Mouse (Mus musculus): ENCODE results near the gene Krt79. TPM values are rescaled to one million over a fixed set of nuclear protein-coding genes. Genes with fewer than 3 reads are reported as not detected.

The Krt79 gene
- 0.40 and 0.61 TPM in 2 replicates for polyA plus RNA-seq (2012; rRNA removed)

GRCm38 (mm10) chr15:101940274-101940829 lies at the start of gene Krt79:
Gene Krt79, minus strand, starts transcription at chr15:101940324.
- Histone ChIP-seq H3K4me3 (ENCODE audit: control insufficient read depth, low read depth, low read length) (no peak within 1 kb of the TSS), H3K4me1 (ENCODE audit: control insufficient read depth, insufficient read depth, low read length) (peaks cover 6% of the 10 kb centered on the region), H3K36me3 (ENCODE audit: control insufficient read depth, insufficient read depth, low read length) (no peaks in the 10 kb centered on the region), H3K27ac (ENCODE audit: control insufficient read depth, insufficient read depth, low read depth, low read length) (no peak within 1 kb of the TSS), H3K27me3 (ENCODE audit: control insufficient read depth, insufficient read depth, low read length) (no peaks in the 10 kb centered on the region)
- TF ChIP-seq CTCF (IDR thresholded peaks at IDR 0.05; ENCODE audit: control insufficient read depth, insufficient read depth, insufficient replicate concordance, low read depth, low read length) (no peak), POLR2A (IDR thresholded peaks at IDR 0.05; ENCODE audit: control insufficient read depth, low read depth, low read length) (no peak)

DNA sequence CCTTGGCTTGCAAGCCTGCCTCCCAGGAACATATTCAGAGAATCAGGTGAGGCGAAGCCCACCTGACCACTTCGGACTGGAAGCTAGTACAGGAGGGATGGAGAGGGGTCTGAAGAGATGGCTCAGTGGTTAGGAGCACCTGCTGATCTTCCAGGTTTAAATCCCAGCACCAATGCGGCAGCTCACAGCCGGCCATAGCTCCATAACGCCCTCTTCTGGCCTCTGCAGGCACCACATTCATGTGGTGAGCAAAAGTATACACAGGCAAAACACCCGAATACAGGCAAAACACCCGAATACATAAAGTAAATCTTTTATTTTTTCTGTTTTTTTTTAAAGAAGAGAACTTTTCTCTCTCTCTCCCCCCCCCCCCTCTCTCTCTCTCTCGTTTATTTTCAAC lies 48.6 kb upstream of the Krt79 start:
- H3K27me3 ChIP-seq (ENCODE audit: control insufficient read depth, insufficient read depth, low read length): no peaks in the 10 kb centered on the region
- peaks cover 9% of the 10 kb centered on the region for H3K4me1 ChIP-seq (ENCODE audit: control insufficient read depth, insufficient read depth, low read length)
- no peaks in the 10 kb centered on the region for H3K36me3 ChIP-seq (ENCODE audit: control insufficient read depth, insufficient read depth, low read length)
- no peak overlapping the region for H3K27ac ChIP-seq (ENCODE audit: control insufficient read depth, insufficient read depth, low read depth, low read length)
- peak; percentile 50; the same call in 1 of the 2 replicates for TF ChIP-seq CTCF (IDR thresholded peaks at IDR 0.05; ENCODE audit: control insufficient read depth, insufficient read depth, insufficient replicate concordance, low read depth, low read length)
- TF ChIP-seq POLR2A (IDR thresholded peaks at IDR 0.05; ENCODE audit: control insufficient read depth, low read depth, low read length): no peak
- H3K4me3 ChIP-seq (ENCODE audit: control insufficient read depth, low read depth, low read length): no peak overlapping the region

DNA sequence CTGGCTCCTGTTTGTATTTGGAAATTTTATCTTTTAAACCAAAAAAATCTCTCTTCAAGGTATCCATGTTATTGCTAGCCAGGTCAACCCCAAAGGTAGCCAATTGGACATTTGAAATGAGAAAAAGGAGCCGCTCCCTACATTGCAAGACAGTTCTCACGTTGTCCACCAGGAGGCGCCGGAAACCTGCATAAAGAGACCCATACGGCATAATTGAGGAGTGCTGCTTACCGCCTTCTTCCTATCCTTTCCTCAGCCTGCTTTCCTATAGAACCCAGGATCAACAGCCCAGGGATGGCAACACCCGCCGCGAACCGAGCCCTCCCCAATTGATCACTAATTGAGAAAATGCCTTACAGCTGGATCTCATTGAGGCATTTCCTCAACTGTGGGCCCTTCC lies 48.0 kb upstream of the Krt79 start:
- Histone ChIP-seq H3K4me3 (ENCODE audit: control insufficient read depth, low read depth, low read length) (no peak overlapping the region), H3K36me3 (ENCODE audit: control insufficient read depth, insufficient read depth, low read length) (no peaks in the 10 kb centered on the region), H3K27me3 (ENCODE audit: control insufficient read depth, insufficient read depth, low read length) (no peaks in the 10 kb centered on the region), H3K27ac (ENCODE audit: control insufficient read depth, insufficient read depth, low read depth, low read length) (no peak overlapping the region), H3K4me1 (ENCODE audit: control insufficient read depth, insufficient read depth, low read length) (peaks cover 9% of the 10 kb centered on the region)
- TF ChIP-seq POLR2A (IDR thresholded peaks at IDR 0.05; ENCODE audit: control insufficient read depth, low read depth, low read length): no peak
- TF ChIP-seq CTCF (IDR thresholded peaks at IDR 0.05; ENCODE audit: control insufficient read depth, insufficient read depth, insufficient replicate concordance, low read depth, low read length): peak; percentile 88; the same call in 1 of the 2 replicates

GRCm38 (mm10) chr15:101984746-101985145 lies 44.6 kb upstream of the Krt79 start:
- Histone ChIP-seq H3K27me3 (ENCODE audit: control insufficient read depth, insufficient read depth, low read length) (no peaks in the 10 kb centered on the region), H3K4me3 (ENCODE audit: control insufficient read depth, low read depth, low read length) (no peak overlapping the region), H3K4me1 (ENCODE audit: control insufficient read depth, insufficient read depth, low read length) (peaks cover 9% of the 10 kb centered on the region), H3K27ac (ENCODE audit: control insufficient read depth, insufficient read depth, low read depth, low read length) (no peak overlapping the region), H3K36me3 (ENCODE audit: control insufficient read depth, insufficient read depth, low read length) (no peaks in the 10 kb centered on the region)
- TF ChIP-seq POLR2A (IDR thresholded peaks at IDR 0.05; ENCODE audit: control insufficient read depth, low read depth, low read length) (no peak), CTCF (IDR thresholded peaks at IDR 0.05; ENCODE audit: control insufficient read depth, insufficient read depth, insufficient replicate concordance, low read depth, low read length) (no peak)

GRCm38 (mm10) chr15:101983949-101984601 lies 44.0 kb upstream of the Krt79 start:
- TF ChIP-seq CTCF (IDR thresholded peaks at IDR 0.05; ENCODE audit: control insufficient read depth, insufficient read depth, insufficient replicate concordance, low read depth, low read length) (peak; percentile 97), POLR2A (IDR thresholded peaks at IDR 0.05; ENCODE audit: control insufficient read depth, low read depth, low read length) (no peak)
- Histone ChIP-seq H3K27ac (ENCODE audit: control insufficient read depth, insufficient read depth, low read depth, low read length) (peak overlapping the region; percentile 64), H3K4me1 (ENCODE audit: control insufficient read depth, insufficient read depth, low read length) (peaks cover 9% of the 10 kb centered on the region), H3K36me3 (ENCODE audit: control insufficient read depth, insufficient read depth, low read length) (no peaks in the 10 kb centered on the region), H3K4me3 (ENCODE audit: control insufficient read depth, low read depth, low read length) (peak overlapping the region; percentile 54), H3K27me3 (ENCODE audit: control insufficient read depth, insufficient read depth, low read length) (no peaks in the 10 kb centered on the region)

- TF ChIP-seq POLR2A (IDR thresholded peaks at IDR 0.05; ENCODE audit: control insufficient read depth, low read depth, low read length) (no peak), CTCF (IDR thresholded peaks at IDR 0.05; ENCODE audit: control insufficient read depth, insufficient read depth, insufficient replicate concordance, low read depth, low read length) (no peak)
- no peaks in the 10 kb centered on the region for H3K36me3 ChIP-seq (ENCODE audit: control insufficient read depth, insufficient read depth, low read length)
- H3K27me3 ChIP-seq (ENCODE audit: control insufficient read depth, insufficient read depth, low read length): no peaks in the 10 kb centered on the region
- no peak overlapping the region for H3K27ac ChIP-seq (ENCODE audit: control insufficient read depth, insufficient read depth, low read depth, low read length)
- peaks cover 7% of the 10 kb centered on the region for H3K4me1 ChIP-seq (ENCODE audit: control insufficient read depth, insufficient read depth, low read length)
- H3K4me3 ChIP-seq (ENCODE audit: control insufficient read depth, low read depth, low read length): no peak overlapping the region
These were observed 43.3 kb upstream of the Krt79 start for GRCm38 (mm10) chr15:101983315-101983948.

GRCm38 (mm10) chr15:101980849-101981248 lies 40.7 kb upstream of the Krt79 start:
- Histone ChIP-seq H3K4me1 (ENCODE audit: control insufficient read depth, insufficient read depth, low read length) (peaks cover 18% of the 10 kb centered on the region), H3K4me3 (ENCODE audit: control insufficient read depth, low read depth, low read length) (no peak overlapping the region), H3K27me3 (ENCODE audit: control insufficient read depth, insufficient read depth, low read length) (no peaks in the 10 kb centered on the region), H3K27ac (ENCODE audit: control insufficient read depth, insufficient read depth, low read depth, low read length) (no peak overlapping the region), H3K36me3 (ENCODE audit: control insufficient read depth, insufficient read depth, low read length) (no peaks in the 10 kb centered on the region)
- TF ChIP-seq POLR2A (IDR thresholded peaks at IDR 0.05; ENCODE audit: control insufficient read depth, low read depth, low read length) (no peak), CTCF (IDR thresholded peaks at IDR 0.05; ENCODE audit: control insufficient read depth, insufficient read depth, insufficient replicate concordance, low read depth, low read length) (no peak)
